Mouse (Mus musculus): Measurements from ENCODE around the gene Pmp22. TPM values are rescaled to one million over a fixed set of nuclear protein-coding genes. Genes with fewer than 3 reads are reported as not detected.

Pmp22 gene
- polyA plus RNA-seq, 1 experiment from 2014 or later, result 102 TPM

DNA sequence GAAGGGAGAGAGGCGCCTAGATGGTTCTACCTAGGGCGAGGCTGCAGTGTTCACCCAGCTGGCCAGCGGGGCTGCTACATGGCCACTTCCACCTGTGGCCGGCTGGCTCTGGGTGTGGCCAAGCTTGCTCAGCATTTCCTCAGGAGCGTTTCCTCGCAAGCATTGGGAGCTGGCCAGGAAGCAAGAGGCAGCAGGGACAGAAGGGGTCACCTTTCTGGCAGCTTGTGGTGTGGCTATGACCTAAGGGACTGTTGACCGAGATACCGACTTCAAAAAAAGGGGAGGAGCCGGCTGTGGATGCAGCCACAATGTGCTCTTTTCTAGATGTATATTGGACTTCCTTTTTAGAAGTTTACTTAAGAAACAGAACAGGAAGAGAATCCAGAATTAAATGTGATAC lies 593 bp downstream of the Pmp22 start:
- Histone ChIP-seq H3K27ac (replicated peaks) (peak overlapping the region; percentile 58; the same call in 1 of the 2 replicates), H3K9ac (ENCODE audit: low read length) (peak overlapping the region; percentile 41; the same call in 1 of the 2 replicates), H3K9me3 (ENCODE audit: control insufficient read depth, low read length) (no peaks in the 10 kb centered on the region), H3K27me3 (ENCODE audit: control insufficient read depth, insufficient read depth, low read length) (no peaks in the 10 kb centered on the region), H3K4me2 (replicated peaks; ENCODE audit: low read depth) (peak overlapping the region; percentile 40), H3K4me1 (replicated peaks; ENCODE audit: control insufficient read depth, insufficient read depth) (peaks cover 10% of the 10 kb centered on the region), H3K4me3 (ENCODE audit: low read depth, low read length) (peak overlapping the region; percentile 63), H3K36me3 (ENCODE audit: control insufficient read depth, insufficient read depth, low read length) (no peaks in the 10 kb centered on the region; the same call in 1 of the 2 replicates)
- ATAC-seq (ENCODE audit: low FRiP score, low TSS enrichment) (no peak), DNase-seq (ENCODE audit: low spot score) (peak; percentile 49)
- WGBS, result 21% methylated on average over 9 of the region's 9 CpGs
- TF ChIP-seq CTCF (IDR thresholded peaks at IDR 0.05; ENCODE audit: low read depth) (no peak), EP300 (optimal IDR thresholded peaks at IDR 0.05) (no peak)

DNA sequence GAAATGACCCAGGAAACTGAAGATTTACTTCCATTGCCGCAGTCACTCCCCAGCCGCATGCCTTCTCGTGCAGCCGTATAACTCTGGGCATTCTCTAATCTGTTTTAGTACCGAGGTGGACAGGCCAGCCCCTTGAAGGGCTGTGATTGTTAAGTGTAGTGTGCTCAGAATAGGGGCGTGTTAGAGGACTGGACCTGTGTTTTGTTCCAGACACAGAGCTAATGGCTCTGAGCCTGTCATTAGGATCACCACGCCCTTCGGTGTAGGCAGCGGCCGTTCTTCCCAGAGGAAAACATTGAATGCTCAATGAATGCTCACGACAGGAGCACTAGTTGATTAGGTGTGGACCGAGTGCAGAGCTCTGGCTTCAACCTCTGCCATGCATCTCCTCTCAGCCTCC lies 1.1 kb downstream of the Pmp22 start:
- WGBS, result 22% methylated on average over 12 of the region's 12 CpGs
- Histone ChIP-seq H3K27ac (replicated peaks) (peak overlapping the region; percentile 58; the same call in 1 of the 2 replicates), H3K27me3 (ENCODE audit: control insufficient read depth, insufficient read depth, low read length) (no peaks in the 10 kb centered on the region), H3K4me3 (ENCODE audit: low read depth, low read length) (peak overlapping the region; percentile 63; the same call in 1 of the 2 replicates), H3K9ac (ENCODE audit: low read length) (peak overlapping the region; percentile 41; the same call in 1 of the 2 replicates), H3K36me3 (ENCODE audit: control insufficient read depth, insufficient read depth, low read length) (no peaks in the 10 kb centered on the region; the same call in 1 of the 2 replicates), H3K9me3 (ENCODE audit: control insufficient read depth, low read length) (no peaks in the 10 kb centered on the region), H3K4me2 (replicated peaks; ENCODE audit: low read depth) (peak overlapping the region; percentile 59), H3K4me1 (replicated peaks; ENCODE audit: control insufficient read depth, insufficient read depth) (peaks cover 10% of the 10 kb centered on the region)
- no peak for DNase-seq (ENCODE audit: low spot score)
- no peak for ATAC-seq (ENCODE audit: low FRiP score, low TSS enrichment)
- TF ChIP-seq EP300 (optimal IDR thresholded peaks at IDR 0.05) (no peak), CTCF (IDR thresholded peaks at IDR 0.05; ENCODE audit: low read depth) (no peak)

- WGBS, result 21% methylated on average over 8 of the region's 8 CpGs
- Histone ChIP-seq H3K9ac (ENCODE audit: low read length) (peak overlapping the region; percentile 84), H3K4me3 (ENCODE audit: low read depth, low read length) (peak overlapping the region; percentile 63), H3K27me3 (ENCODE audit: control insufficient read depth, insufficient read depth, low read length) (no peaks in the 10 kb centered on the region), H3K27ac (replicated peaks) (peak overlapping the region; percentile 95), H3K36me3 (ENCODE audit: control insufficient read depth, insufficient read depth, low read length) (no peaks in the 10 kb centered on the region; the same call in 1 of the 2 replicates), H3K4me2 (replicated peaks; ENCODE audit: low read depth) (peak overlapping the region; percentile 59), H3K9me3 (ENCODE audit: control insufficient read depth, low read length) (no peaks in the 10 kb centered on the region), H3K4me1 (replicated peaks; ENCODE audit: control insufficient read depth, insufficient read depth) (peaks cover 10% of the 10 kb centered on the region)
- 0 out of 2 replicates have a peak, but pooled peaks have one; percentile 19 for ATAC-seq (ENCODE audit: low FRiP score, low TSS enrichment)
- DNase-seq (ENCODE audit: low spot score), result peak; percentile 37
- TF ChIP-seq CTCF (IDR thresholded peaks at IDR 0.05; ENCODE audit: low read depth), result no peak
- TF ChIP-seq EP300 (optimal IDR thresholded peaks at IDR 0.05), result no peak
Observed at GRCm38 (mm10) chr11:63130497-63130896, 1.7 kb downstream of the Pmp22 start.

- no peaks in the 10 kb centered on the region for H3K27me3 ChIP-seq (ENCODE audit: control insufficient read depth, insufficient read depth, low read length)
- H3K9me3 ChIP-seq (ENCODE audit: control insufficient read depth, low read length), result no peaks in the 10 kb centered on the region
- H3K4me3 ChIP-seq (ENCODE audit: low read depth, low read length), result peak overlapping the region; percentile 63
- 3% methylated on average over 33 of the region's 33 CpGs for WGBS
- H3K4me1 ChIP-seq (replicated peaks; ENCODE audit: control insufficient read depth, insufficient read depth), result peaks cover 10% of the 10 kb centered on the region
- peak; percentile 51; the same call in 1 of the 2 replicates for ATAC-seq (ENCODE audit: low FRiP score, low TSS enrichment)
- TF ChIP-seq EP300 (optimal IDR thresholded peaks at IDR 0.05) (no peak), CTCF (IDR thresholded peaks at IDR 0.05; ENCODE audit: low read depth) (peak; percentile 34; the same call in 1 of the 2 replicates)
- peak; percentile 61 for DNase-seq (ENCODE audit: low spot score)
- H3K27ac ChIP-seq (replicated peaks), result peak overlapping the region; percentile 95
- H3K9ac ChIP-seq (ENCODE audit: low read length), result peak overlapping the region; percentile 84
- no peaks in the 10 kb centered on the region; the same call in 1 of the 2 replicates for H3K36me3 ChIP-seq (ENCODE audit: control insufficient read depth, insufficient read depth, low read length)
- H3K4me2 ChIP-seq (replicated peaks; ENCODE audit: low read depth), result peak overlapping the region; percentile 59
Observed at GRCm38 (mm10) chr11:63131001-63131692, 2.4 kb downstream of the Pmp22 start.

- DNase-seq (ENCODE audit: low spot score), result no peak
Observed at GRCm38 (mm10) chr11:63131693-63132040, 2.9 kb downstream of the Pmp22 start.

DNA sequence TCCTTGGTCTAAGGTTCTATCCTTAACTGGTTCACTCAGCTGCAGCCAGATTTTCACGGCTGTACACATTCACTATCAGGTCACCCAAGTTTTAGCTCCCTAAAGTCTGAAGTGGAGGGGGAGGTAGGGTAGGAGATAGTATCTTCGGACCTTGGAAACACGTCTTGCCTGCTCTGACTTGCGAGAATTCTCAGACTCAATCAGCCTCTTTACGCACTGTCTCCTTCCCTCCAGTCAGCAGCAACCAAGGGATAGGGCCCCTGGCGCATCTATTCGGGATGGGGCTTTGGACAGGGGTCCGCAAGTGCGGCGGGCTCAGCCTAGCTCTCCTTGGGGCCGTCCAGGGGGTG lies 3.3 kb downstream of the Pmp22 start:
- H3K4me1 ChIP-seq (replicated peaks; ENCODE audit: control insufficient read depth, insufficient read depth), result peaks cover 10% of the 10 kb centered on the region
- DNase-seq (ENCODE audit: low spot score) (no peak), ATAC-seq (ENCODE audit: low FRiP score, low TSS enrichment) (no peak)
- peak overlapping the region; percentile 84 for H3K9ac ChIP-seq (ENCODE audit: low read length)
- peak overlapping the region; percentile 95 for H3K27ac ChIP-seq (replicated peaks)
- no peaks in the 10 kb centered on the region for H3K9me3 ChIP-seq (ENCODE audit: control insufficient read depth, low read length)
- peaks cover 2% of the 10 kb centered on the region; the same call in 1 of the 2 replicates for H3K36me3 ChIP-seq (ENCODE audit: control insufficient read depth, insufficient read depth, low read length)
- H3K4me2 ChIP-seq (replicated peaks; ENCODE audit: low read depth), result peak overlapping the region; percentile 59
- no peak for TF ChIP-seq CTCF (IDR thresholded peaks at IDR 0.05; ENCODE audit: low read depth)
- 1% methylated on average over 11 of the region's 11 CpGs for WGBS
- peak overlapping the region; percentile 63 for H3K4me3 ChIP-seq (ENCODE audit: low read depth, low read length)
- no peaks in the 10 kb centered on the region for H3K27me3 ChIP-seq (ENCODE audit: control insufficient read depth, insufficient read depth, low read length)

More at GRCm38 (mm10) chr11:63131693-63132040, 2.9 kb downstream of the Pmp22 start:
- Histone ChIP-seq H3K36me3 (ENCODE audit: control insufficient read depth, insufficient read depth, low read length) (peaks cover 1% of the 10 kb centered on the region; the same call in 1 of the 2 replicates), H3K27me3 (ENCODE audit: control insufficient read depth, insufficient read depth, low read length) (no peaks in the 10 kb centered on the region), H3K4me2 (replicated peaks; ENCODE audit: low read depth) (peak overlapping the region; percentile 59), H3K4me3 (ENCODE audit: low read depth, low read length) (peak overlapping the region; percentile 63), H3K4me1 (replicated peaks; ENCODE audit: control insufficient read depth, insufficient read depth) (peaks cover 10% of the 10 kb centered on the region), H3K9me3 (ENCODE audit: control insufficient read depth, low read length) (no peaks in the 10 kb centered on the region), H3K9ac (ENCODE audit: low read length) (peak overlapping the region; percentile 84), H3K27ac (replicated peaks) (peak overlapping the region; percentile 95)
- WGBS, result 7% methylated on average over 11 of the region's 11 CpGs
- TF ChIP-seq CTCF (IDR thresholded peaks at IDR 0.05; ENCODE audit: low read depth), result no peak
- no peak for TF ChIP-seq EP300 (optimal IDR thresholded peaks at IDR 0.05)
- ATAC-seq (ENCODE audit: low FRiP score, low TSS enrichment), result no peak

All from stomach, postnatal 0 days (tissue).